Mouse (Mus musculus): ENCODE data around the gene Pkp3. TPM values are rescaled to one million over a fixed set of nuclear protein-coding genes. Genes with fewer than 3 reads are reported as not detected.
A peak's percentile ranks its signal among the peaks of the same experiment; 100 is the strongest.

The Pkp3 gene
- polyA plus RNA-seq, 1 experiment from 2014 or later = 0.23 TPM

- no peak for ATAC-seq (ENCODE audit: insufficient number of reproducible peaks, insufficient read depth, low FRiP score, low read depth)
Measured at GRCm38 (mm10) chr7:141058601-141059341, 19.2 kb upstream of the Pkp3 start.

GRCm38 (mm10) chr7:141059929-141060328 is 18.1 kb upstream of the Pkp3 start:
- no peaks in the 10 kb centered on the region for H3K36me3 ChIP-seq (ENCODE audit: control insufficient read depth, insufficient read depth, low read length)
- H3K4me3 ChIP-seq (ENCODE audit: control insufficient read depth in 1 of 2, insufficient read depth in 1 of 2, low read depth in 1 of 2, low read length in 2 of 2) = no peak overlapping the region
- no peak overlapping the region for H3K9ac ChIP-seq (ENCODE audit: low read length)
- peaks cover 62% of the 10 kb centered on the region for H3K27me3 ChIP-seq (ENCODE audit: control insufficient read depth, insufficient read depth, low read length)
- 72% methylated on average over 2 of the region's 2 CpGs for WGBS
- 0 out of 2 replicates have a peak, but pooled peaks cover 2% of the 10 kb centered on the region for H3K9me3 ChIP-seq (ENCODE audit: control insufficient read depth, low read length)
- peaks cover 2 to 8% of the 10 kb centered on the region in 2 experiments; a peak in 1 of 4 replicates for H3K4me1 ChIP-seq (ENCODE audit: control insufficient read depth in 2 of 2, insufficient read depth in 2 of 2, low read length in 2 of 2)
- no peak overlapping the region for H3K4me2 ChIP-seq (ENCODE audit: low read length)
- ATAC-seq (ENCODE audit: insufficient number of reproducible peaks, insufficient read depth, low FRiP score, low read depth) = no peak
- no peak overlapping the region for H3K27ac ChIP-seq (replicated peaks in 1 of 2; ENCODE audit: control insufficient read depth in 1 of 2, insufficient read depth in 1 of 2, low read depth in 2 of 2, low read length in 2 of 2)

More at GRCm38 (mm10) chr7:141058601-141059341, 19.2 kb upstream of the Pkp3 start:
- no peak overlapping the region for H3K4me2 ChIP-seq (ENCODE audit: low read length)
- 79% methylated on average over 14 of the region's 14 CpGs for WGBS
- H3K4me1 ChIP-seq (ENCODE audit: control insufficient read depth in 2 of 2, insufficient read depth in 2 of 2, low read length in 2 of 2) = peaks cover 2 to 8% of the 10 kb centered on the region in 2 experiments; a peak in 1 of 4 replicates
- H3K27ac ChIP-seq (replicated peaks in 1 of 2; ENCODE audit: control insufficient read depth in 1 of 2, insufficient read depth in 1 of 2, low read depth in 2 of 2, low read length in 2 of 2) = no peak overlapping the region
- H3K9me3 ChIP-seq (ENCODE audit: control insufficient read depth, low read length) = 0 out of 2 replicates have a peak, but pooled peaks cover 2% of the 10 kb centered on the region
- H3K36me3 ChIP-seq (ENCODE audit: control insufficient read depth, insufficient read depth, low read length) = no peaks in the 10 kb centered on the region
- peaks cover 57% of the 10 kb centered on the region for H3K27me3 ChIP-seq (ENCODE audit: control insufficient read depth, insufficient read depth, low read length)
- no peak overlapping the region for H3K4me3 ChIP-seq (ENCODE audit: control insufficient read depth in 1 of 2, insufficient read depth in 1 of 2, low read depth in 1 of 2, low read length in 2 of 2)
- no peak overlapping the region for H3K9ac ChIP-seq (ENCODE audit: low read length)

- Histone ChIP-seq H3K9ac (ENCODE audit: low read length) (peak within 1 kb of the TSS; percentile 63), H3K27me3 (ENCODE audit: control insufficient read depth, insufficient read depth, low read length) (peaks cover 62% of the 10 kb centered on the region), H3K9me3 (ENCODE audit: control insufficient read depth, low read length) (0 out of 2 replicates have a peak, but pooled peaks cover 2% of the 10 kb centered on the region), H3K4me1 (ENCODE audit: control insufficient read depth in 2 of 2, insufficient read depth in 2 of 2, low read length in 2 of 2) (peaks cover 2 to 8% of the 10 kb centered on the region in 2 experiments; a peak in 1 of 4 replicates), H3K4me2 (ENCODE audit: low read length) (peak within 1 kb of the TSS; percentile 96), H3K36me3 (ENCODE audit: control insufficient read depth, insufficient read depth, low read length) (no peaks in the 10 kb centered on the region), H3K27ac (replicated peaks in 1 of 2; ENCODE audit: control insufficient read depth in 1 of 2, insufficient read depth in 1 of 2, low read depth in 2 of 2, low read length in 2 of 2) (no peak within 1 kb of the TSS), H3K4me3 (ENCODE audit: control insufficient read depth in 1 of 2, insufficient read depth in 1 of 2, low read depth in 1 of 2, low read length in 2 of 2) (peak within 1 kb of the TSS; percentile 44 to 57)
- ATAC-seq (ENCODE audit: insufficient number of reproducible peaks, insufficient read depth, low FRiP score, low read depth) = peak; percentile 77
- WGBS = under 1% methylated on average over 66 of the region's 72 CpGs
Measured at GRCm38 (mm10) chr7:141060426-141061242, 17.4 kb upstream of the Pkp3 start, which contains the start of gene B4galnt4. Gene B4galnt4, plus strand, starts transcription at chr7:141061104.

GRCm38 (mm10) chr7:141061269-141061692 is 16.7 kb upstream of the Pkp3 start:
- Histone ChIP-seq H3K36me3 (ENCODE audit: control insufficient read depth, insufficient read depth, low read length) (no peaks in the 10 kb centered on the region), H3K4me2 (ENCODE audit: low read length) (peak overlapping the region; percentile 96), H3K4me1 (ENCODE audit: control insufficient read depth in 2 of 2, insufficient read depth in 2 of 2, low read length in 2 of 2) (peaks cover 2 to 8% of the 10 kb centered on the region in 2 experiments; a peak in 1 of 4 replicates), H3K27me3 (ENCODE audit: control insufficient read depth, insufficient read depth, low read length) (peaks cover 64% of the 10 kb centered on the region), H3K9ac (ENCODE audit: low read length) (peak overlapping the region; percentile 63), H3K4me3 (ENCODE audit: control insufficient read depth in 1 of 2, insufficient read depth in 1 of 2, low read depth in 1 of 2, low read length in 2 of 2) (peak overlapping the region; percentile 44 to 57), H3K27ac (replicated peaks in 1 of 2; ENCODE audit: control insufficient read depth in 1 of 2, insufficient read depth in 1 of 2, low read depth in 2 of 2, low read length in 2 of 2) (no peak overlapping the region), H3K9me3 (ENCODE audit: control insufficient read depth, low read length) (no peaks in the 10 kb centered on the region)
- no peak for ATAC-seq (ENCODE audit: insufficient number of reproducible peaks, insufficient read depth, low FRiP score, low read depth)
- 2% methylated on average over 37 of the region's 37 CpGs for WGBS

DNA sequence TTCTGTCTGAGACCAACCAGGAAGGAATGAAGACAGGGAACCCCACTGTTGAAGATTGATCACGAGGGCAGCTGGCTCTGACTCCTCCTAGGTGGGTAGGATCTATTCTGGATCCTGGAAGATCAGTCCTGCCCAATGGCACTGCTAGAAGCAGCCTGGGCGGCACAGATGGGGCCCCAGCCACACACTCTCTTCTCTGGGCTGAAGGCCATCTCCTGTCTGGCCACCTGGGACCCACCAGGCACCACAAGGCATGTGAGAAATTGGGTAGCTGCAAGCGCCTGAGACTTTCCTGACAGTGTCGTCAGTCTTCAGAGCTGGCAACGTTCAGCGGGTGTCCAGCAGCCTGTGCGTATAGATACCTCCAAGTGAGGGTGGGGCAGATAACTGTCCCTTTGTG is 15.5 kb upstream of the Pkp3 start:
- ATAC-seq (ENCODE audit: insufficient number of reproducible peaks, insufficient read depth, low FRiP score, low read depth) = no peak
- Histone ChIP-seq H3K9me3 (ENCODE audit: control insufficient read depth, low read length) (no peaks in the 10 kb centered on the region), H3K27me3 (ENCODE audit: control insufficient read depth, insufficient read depth, low read length) (peaks cover 76% of the 10 kb centered on the region), H3K4me3 (ENCODE audit: control insufficient read depth in 1 of 2, insufficient read depth in 1 of 2, low read depth in 1 of 2, low read length in 2 of 2) (no peak overlapping the region), H3K4me1 (ENCODE audit: control insufficient read depth in 2 of 2, insufficient read depth in 2 of 2, low read length in 2 of 2) (peaks cover 2 to 8% of the 10 kb centered on the region in 2 experiments; a peak in 1 of 4 replicates), H3K36me3 (ENCODE audit: control insufficient read depth, insufficient read depth, low read length) (no peaks in the 10 kb centered on the region), H3K27ac (replicated peaks in 1 of 2; ENCODE audit: control insufficient read depth in 1 of 2, insufficient read depth in 1 of 2, low read depth in 2 of 2, low read length in 2 of 2) (no peak overlapping the region), H3K4me2 (ENCODE audit: low read length) (no peak overlapping the region), H3K9ac (ENCODE audit: low read length) (no peak overlapping the region)
- 73% methylated on average over 7 of the region's 7 CpGs for WGBS

DNA sequence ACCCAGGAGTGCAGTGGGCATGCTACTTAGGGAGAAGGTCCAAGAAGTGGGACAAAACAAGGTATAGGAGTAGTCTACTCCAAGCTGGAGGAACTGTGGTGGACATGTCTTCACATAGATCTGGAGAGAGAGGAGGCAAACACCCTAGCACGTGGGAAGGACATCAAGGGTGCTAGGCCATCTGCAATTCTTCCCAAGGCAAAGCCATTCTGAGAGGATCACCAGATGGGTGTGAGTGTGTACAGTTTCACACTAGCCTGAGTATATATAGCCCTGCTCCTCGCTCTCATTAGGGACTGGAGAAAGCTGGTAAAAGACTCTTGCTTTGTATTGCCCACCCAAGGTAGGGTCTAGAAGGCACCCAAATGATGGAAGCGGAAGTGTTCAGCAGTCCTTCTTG is 14.7 kb upstream of the Pkp3 start:
- Histone ChIP-seq H3K9me3 (ENCODE audit: control insufficient read depth, low read length) (no peaks in the 10 kb centered on the region), H3K27me3 (ENCODE audit: control insufficient read depth, insufficient read depth, low read length) (peaks cover 77% of the 10 kb centered on the region), H3K9ac (ENCODE audit: low read length) (no peak overlapping the region), H3K36me3 (ENCODE audit: control insufficient read depth, insufficient read depth, low read length) (no peaks in the 10 kb centered on the region), H3K4me3 (ENCODE audit: control insufficient read depth in 1 of 2, insufficient read depth in 1 of 2, low read depth in 1 of 2, low read length in 2 of 2) (no peak overlapping the region), H3K4me2 (ENCODE audit: low read length) (no peak overlapping the region), H3K4me1 (ENCODE audit: control insufficient read depth in 2 of 2, insufficient read depth in 2 of 2, low read length in 2 of 2) (peaks cover 2 to 8% of the 10 kb centered on the region in 2 experiments; a peak in 1 of 4 replicates), H3K27ac (replicated peaks in 1 of 2; ENCODE audit: control insufficient read depth in 1 of 2, insufficient read depth in 1 of 2, low read depth in 2 of 2, low read length in 2 of 2) (no peak overlapping the region)
- no peak for ATAC-seq (ENCODE audit: insufficient number of reproducible peaks, insufficient read depth, low FRiP score, low read depth)
- WGBS = 86% methylated on average over 3 of the region's 3 CpGs

DNA sequence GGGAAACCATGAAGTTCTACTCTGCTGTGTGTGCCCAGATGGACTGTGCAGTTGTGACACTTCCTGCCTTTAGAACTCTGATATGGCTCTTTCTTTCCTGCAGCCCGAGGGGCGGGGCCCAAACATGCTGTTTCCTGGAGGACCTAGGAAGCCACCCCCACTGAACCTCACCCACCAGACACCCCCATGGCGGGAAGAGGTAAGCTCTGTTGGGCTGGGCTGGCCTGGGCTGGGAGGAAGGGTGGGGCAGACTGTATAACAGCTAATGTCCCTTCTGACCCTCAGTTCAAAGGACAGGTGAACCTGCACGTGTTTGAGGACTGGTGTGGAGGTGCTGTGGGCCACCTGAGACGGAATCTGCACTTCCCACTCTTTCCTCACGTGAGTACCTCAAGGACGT is 13.8 kb upstream of the Pkp3 start:
- Histone ChIP-seq H3K27ac (replicated peaks in 1 of 2; ENCODE audit: control insufficient read depth in 1 of 2, insufficient read depth in 1 of 2, low read depth in 2 of 2, low read length in 2 of 2) (no peak overlapping the region), H3K4me2 (ENCODE audit: low read length) (no peak overlapping the region), H3K4me3 (ENCODE audit: control insufficient read depth in 1 of 2, insufficient read depth in 1 of 2, low read depth in 1 of 2, low read length in 2 of 2) (no peak overlapping the region), H3K36me3 (ENCODE audit: control insufficient read depth, insufficient read depth, low read length) (no peaks in the 10 kb centered on the region), H3K9ac (ENCODE audit: low read length) (no peak overlapping the region), H3K27me3 (ENCODE audit: control insufficient read depth, insufficient read depth, low read length) (peaks cover 75% of the 10 kb centered on the region), H3K4me1 (ENCODE audit: control insufficient read depth in 2 of 2, insufficient read depth in 2 of 2, low read length in 2 of 2) (peaks cover 2 to 8% of the 10 kb centered on the region in 2 experiments; a peak in 1 of 4 replicates), H3K9me3 (ENCODE audit: control insufficient read depth, low read length) (no peaks in the 10 kb centered on the region)
- WGBS = 68% methylated on average over 7 of the region's 7 CpGs
- ATAC-seq (ENCODE audit: insufficient number of reproducible peaks, insufficient read depth, low FRiP score, low read depth) = no peak
